Mouse (Mus musculus) embryo, embryonic 11.5 days (tissue): ENCODE measurements at regions not wholly inside any gene's neighbourhood (a gene's known extent, or its start where the extent isn't known, plus 50 kb on each side); places are given as distances from the start of the nearest gene placed in this dataset.

Experiments
- DNase-seq: peaks from one replicate; pipeline ENCODE4 v3.0.0-alpha.2; 2012; ENCODE audit warnings: low read depth, low spot score

DNA sequence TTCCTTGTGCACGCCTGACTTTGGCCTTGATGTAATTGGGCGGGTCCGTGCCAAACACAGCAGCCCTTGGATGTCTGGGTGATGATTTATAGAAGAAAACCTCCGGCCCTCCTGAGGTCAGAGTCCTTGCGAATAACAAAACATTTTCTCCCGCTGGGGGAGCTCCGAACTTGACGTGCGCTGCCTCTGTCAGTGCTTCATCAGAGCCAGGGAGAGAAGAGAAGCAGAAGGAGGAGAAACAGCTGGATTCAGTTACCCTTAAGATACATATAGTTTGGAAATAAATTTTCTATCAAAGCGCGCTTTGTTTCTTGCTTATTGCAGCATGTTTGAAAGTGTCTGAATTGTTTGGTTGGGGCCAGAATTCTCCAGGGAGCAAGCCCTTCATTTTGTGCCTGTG, 225.2 kb upstream of the Myocd start:
- no peak for DNase-seq

DNA sequence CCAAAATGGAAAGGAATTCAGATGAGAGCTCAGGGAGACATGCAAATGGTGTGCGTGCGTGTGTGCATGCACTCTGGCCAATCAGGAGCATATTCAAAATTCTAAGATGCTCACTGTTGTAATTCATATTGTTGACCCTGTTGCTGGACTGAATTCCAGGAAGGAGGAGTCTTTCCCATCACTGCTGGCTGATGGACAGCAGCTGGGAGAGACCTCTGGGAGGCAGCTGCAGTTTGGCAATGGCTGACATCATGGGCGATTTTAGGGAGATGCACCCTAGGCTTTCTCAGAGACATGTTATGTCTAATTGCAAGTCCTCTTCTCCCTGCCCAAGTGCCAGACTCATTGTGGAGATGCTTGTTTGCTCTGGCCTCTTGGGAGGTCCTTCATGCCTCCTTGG, 220.6 kb upstream of the Myocd start:
- no peak for DNase-seq

DNA sequence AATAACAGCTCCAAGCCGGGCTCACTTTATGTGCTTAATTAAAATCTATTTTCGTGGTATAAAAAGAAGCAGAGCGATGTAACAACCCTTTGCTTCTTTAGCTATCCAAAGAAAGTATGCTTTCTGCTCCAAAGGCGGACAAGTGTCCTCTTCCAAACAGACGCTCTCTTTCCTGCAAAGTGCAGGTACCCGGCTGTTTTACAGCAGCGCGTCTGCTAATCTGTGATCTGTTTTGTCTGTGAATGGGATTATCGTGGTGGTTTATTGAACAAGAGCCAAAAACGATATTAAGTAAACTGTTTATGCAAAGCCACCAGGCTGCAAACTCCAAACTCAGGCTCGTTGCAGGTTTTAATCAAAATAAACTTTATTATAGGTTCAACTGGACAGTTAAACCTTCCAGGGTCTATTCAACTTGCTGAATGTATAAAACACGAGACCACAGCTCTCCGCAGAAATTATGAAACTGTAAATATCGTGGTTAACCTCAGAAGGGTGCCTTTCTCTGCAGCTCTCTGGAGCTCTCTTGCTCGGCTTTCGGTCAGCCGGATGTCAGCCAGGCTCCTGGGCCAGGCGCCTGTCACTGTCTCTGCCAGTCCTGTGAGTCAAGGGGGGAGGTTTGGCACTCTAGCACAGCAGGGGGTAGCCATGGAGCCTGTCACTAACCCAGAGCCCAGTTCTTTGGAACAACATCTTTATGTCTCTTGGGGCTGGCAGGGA, 206.2 kb upstream of the Myocd start:
- no peak for DNase-seq

GRCm38 (mm10) chr11:65475302-65475701, 205.5 kb upstream of the Myocd start:
- no peak for DNase-seq

GRCm38 (mm10) chr11:65469762-65470741, 200.3 kb upstream of the Myocd start:
- DNase-seq: no peak

- no peak for DNase-seq
Observed at GRCm38 (mm10) chr11:65461044-65461443, 191.3 kb upstream of the Myocd start.

DNA sequence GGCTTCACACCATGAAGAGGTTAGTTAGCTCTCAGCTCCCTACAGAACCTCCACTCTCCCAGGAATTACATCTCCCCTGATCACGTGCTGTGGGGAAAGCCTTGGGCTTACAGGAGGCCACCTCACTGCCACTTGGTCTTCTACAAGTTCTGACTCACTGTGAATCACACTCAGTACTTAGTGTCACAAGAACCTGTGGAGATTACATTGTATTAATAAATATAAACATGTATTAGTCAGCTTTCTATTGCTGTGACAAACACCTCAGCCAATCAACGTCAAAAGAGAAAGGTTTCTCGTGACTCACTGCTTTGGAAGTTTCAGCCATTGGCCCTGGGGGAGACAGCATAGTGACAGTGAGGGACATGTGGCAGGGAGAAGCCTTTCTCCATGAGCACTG, 178.6 kb upstream of the Myocd start:
- DNase-seq: no peak

DNA sequence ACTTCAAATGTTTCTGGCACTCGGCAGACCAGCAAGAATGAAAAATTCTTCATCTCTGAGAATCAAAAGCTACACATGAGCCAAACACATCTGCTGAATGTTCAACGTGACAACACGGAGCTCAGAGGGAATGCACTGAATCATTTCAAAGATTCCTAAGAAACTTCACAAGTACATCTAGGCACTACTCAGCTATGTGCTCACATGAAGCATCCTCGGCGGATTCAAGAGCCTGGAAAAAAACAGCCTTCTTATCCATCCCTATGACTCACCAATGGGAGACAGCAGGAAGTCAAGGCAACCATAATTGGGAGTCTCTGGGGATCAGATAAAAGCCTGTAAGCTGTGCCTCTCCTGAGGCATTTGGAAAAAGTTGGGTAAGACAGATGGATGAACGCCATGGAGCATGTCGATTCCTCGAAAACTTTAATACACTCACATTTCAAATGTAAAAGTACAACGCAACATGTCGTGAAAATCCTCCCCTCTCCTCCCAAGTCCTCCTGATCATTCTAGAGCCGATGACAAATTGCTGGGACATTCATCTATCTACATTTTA, 173.8 kb upstream of the Myocd start:
- DNase-seq: no peak

DNA sequence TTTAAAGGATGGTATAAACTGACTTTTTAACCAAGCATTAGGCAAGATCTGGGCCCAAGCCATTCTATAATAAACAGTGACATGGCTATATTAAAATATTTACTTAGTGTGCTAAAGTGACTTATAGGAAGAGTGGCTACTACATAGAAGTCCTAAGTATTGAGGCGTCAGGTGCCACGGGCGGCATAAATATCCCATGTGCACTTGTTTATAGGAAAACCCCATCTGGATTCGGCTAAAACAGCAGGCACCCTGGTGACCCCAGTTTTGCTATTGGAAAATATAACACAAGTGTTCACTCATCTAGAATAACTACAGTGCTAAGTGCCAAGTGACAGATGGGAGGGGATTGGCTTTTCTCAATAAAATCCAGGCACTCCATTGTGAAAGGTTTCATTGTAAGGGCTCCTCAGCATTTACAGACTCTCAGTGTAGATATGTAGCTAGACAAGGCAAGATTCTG, 165.9 kb upstream of the Myocd start:
- no peak for DNase-seq

- DNase-seq: no peak
Observed at GRCm38 (mm10) chr11:65421889-65422288, 152.1 kb upstream of the Myocd start.

DNA sequence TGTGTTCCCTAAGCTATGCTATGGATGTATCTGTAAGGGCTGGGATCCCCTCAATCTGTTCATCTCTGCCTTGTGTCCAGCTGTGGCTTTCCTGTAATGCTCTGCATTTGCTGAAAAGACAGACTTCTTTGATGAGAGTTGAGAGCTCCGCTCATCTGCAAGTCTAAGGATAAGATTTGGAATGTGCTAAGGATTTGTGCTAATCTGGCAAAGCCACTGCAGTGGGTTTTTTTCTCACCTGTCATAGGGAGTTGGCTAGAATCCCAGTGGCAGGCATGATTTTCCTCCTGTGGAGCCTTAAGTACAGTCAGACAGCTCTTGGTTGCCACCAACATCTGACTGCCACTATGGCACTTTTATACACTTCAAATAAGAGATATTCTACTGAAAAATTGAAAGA, 138.8 kb upstream of the Myocd start:
- DNase-seq: no peak

GRCm38 (mm10) chr11:65402460-65403154, 132.8 kb upstream of the Myocd start:
- DNase-seq: peak; percentile 1

DNA sequence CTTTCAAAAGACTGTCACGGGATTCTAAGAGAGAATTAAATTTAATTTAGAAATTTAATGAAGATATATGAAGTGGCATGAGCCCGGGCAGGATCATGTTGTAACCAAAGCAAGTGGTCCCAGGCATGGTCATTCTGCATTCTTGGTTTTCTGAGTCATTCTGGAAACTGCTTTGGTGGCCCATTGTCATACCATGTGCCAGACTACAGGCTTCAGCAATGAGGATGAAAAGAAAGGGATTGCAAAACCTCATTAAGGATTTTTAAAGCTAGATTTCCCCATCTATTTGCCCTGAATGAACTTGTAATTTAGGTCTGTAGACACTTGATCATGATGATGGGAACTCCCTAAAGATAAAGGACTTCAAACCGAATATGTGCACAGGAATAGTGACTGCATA, 119.4 kb upstream of the Myocd start:
- DNase-seq: no peak

DNA sequence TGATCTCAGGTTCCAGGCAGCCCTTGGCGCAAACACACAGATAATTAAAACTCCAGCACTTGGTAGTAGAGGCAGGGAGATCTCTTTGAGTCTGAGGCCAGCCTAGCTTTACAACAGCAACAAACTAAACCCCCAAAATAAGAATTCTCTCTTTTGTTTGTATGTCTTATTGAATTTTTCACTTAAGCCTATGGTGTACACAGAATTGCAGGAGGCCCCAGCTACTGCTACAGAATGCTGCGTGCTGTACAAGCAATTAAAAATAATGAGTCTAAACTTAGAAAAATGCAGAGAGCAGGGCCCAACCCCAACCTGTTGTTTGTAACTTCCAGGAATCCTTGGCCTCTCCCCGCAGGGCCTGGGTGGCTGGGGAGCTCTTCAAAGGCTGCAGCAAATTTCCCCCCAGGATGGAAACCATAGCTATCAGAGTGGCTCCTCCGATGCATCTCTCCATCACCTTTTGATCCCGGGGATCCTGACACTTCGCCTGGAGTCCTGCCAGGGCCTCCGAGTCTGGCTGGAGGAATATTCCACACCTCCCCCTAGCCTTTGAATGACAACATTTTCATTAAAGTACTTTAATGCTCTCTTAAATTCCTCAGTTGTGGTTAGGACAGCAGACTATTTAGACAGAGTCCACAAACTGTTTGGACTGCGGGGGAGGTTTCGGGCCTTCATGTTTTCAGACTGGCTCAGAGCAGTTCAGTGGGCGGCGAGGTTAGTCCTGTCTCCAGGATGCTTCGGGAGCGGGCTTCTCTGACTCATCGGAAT, 116.7 kb upstream of the Myocd start:
- DNase-seq: no peak

- DNase-seq: no peak
Observed at GRCm38 (mm10) chr11:65375361-65375760, 105.6 kb upstream of the Myocd start.

GRCm38 (mm10) chr11:65373136-65373535, 103.3 kb upstream of the Myocd start:
- no peak for DNase-seq

GRCm38 (mm10) chr11:65372309-65372811, 102.6 kb upstream of the Myocd start:
- DNase-seq: no peak

- DNase-seq: no peak
Observed at GRCm38 (mm10) chr11:65367825-65368224, 98.0 kb upstream of the Myocd start.

DNA sequence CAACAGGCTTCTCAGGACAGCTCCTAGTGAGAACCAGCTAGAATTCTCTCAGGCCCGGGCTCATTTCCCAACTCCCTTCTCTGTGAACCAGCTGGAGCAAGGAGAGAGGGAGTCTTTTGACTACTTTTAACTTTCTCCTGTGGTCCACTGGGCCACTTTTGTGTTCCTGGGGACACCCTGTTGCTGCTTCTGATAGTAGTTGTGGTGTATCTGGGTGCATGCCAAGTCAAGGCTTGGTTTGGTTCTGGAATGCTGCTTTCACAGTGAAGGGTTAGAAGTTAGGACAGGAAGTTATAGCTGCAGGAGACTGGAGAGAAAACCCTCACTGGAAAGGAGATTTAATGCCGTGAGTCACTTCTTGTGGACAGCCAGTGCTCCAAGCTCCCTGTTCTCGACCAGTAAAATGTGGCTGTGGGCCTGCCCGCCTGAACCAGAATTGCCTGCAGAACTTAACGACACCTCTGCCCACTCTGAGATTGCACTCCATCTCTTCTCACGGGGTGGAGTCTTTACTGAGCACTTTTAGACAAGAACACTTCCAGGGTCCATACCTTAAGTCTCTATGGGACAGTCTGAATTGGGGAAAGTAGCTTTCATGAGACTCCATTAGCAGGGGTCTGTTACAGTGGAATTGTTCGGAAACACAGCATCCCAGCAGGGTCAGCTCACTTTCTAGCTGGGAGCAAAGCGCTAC, 97.0 kb upstream of the Myocd start:
- DNase-seq: no peak
